Mouse (Mus musculus) cerebellum, postnatal 4 days (tissue): ENCODE results near the gene Pcdh20.

Experiments
- DNase-seq, 2 experiments: peaks; one replicate each; pipeline ENCODE4 v3.0.0; 2022; ENCODE audit warnings: low spot score in 2 of 2, mixed read lengths in 1 of 2

Gene Pcdh20

GRCm38 (mm10) chr14:88470495-88471434, at the start of gene Pcdh20:
Pcdh20 (minus strand) TSS chr14:88471396.
- DNase-seq = peak; percentile 27 to 36

GRCm38 (mm10) chr14:88479909-88480308, 8.7 kb upstream of the Pcdh20 start:
- DNase-seq = peak in 1 of 2 experiments; percentile 37

GRCm38 (mm10) chr14:88469956-88470355, 1.2 kb downstream of the Pcdh20 start:
- DNase-seq = no peak

- peak in 1 of 2 experiments; percentile 13 for DNase-seq
These were observed 1.8 kb downstream of the Pcdh20 start for GRCm38 (mm10) chr14:88469361-88469760.

- peak in 1 of 2 experiments; percentile 19 for DNase-seq
These were observed 4.8 kb downstream of the Pcdh20 start for GRCm38 (mm10) chr14:88466416-88466815.

- no peak for DNase-seq
These were observed 6.8 kb downstream of the Pcdh20 start for GRCm38 (mm10) chr14:88464356-88464755.

- no peak for DNase-seq
These were observed 7.8 kb downstream of the Pcdh20 start for GRCm38 (mm10) chr14:88463357-88463756.

GRCm38 (mm10) chr14:88462944-88463343, 8.3 kb downstream of the Pcdh20 start:
- DNase-seq = no peak

GRCm38 (mm10) chr14:88460705-88461104, 10.5 kb downstream of the Pcdh20 start:
- DNase-seq = no peak

- no peak for DNase-seq
These were observed 27.9 kb downstream of the Pcdh20 start for GRCm38 (mm10) chr14:88443304-88443703.

GRCm38 (mm10) chr14:88429393-88429792, 41.8 kb downstream of the Pcdh20 start:
- no peak for DNase-seq

GRCm38 (mm10) chr14:88427370-88427769, 43.8 kb downstream of the Pcdh20 start:
- DNase-seq = no peak
